Mouse (Mus musculus): ENCODE measurements around the gene Hic2. TPM values are rescaled to one million over a fixed set of nuclear protein-coding genes. Genes with fewer than 3 reads are reported as not detected.

The Hic2 gene
- polyA plus RNA-seq, 1 experiment from 2014 or later: 9.4 TPM

DNA sequence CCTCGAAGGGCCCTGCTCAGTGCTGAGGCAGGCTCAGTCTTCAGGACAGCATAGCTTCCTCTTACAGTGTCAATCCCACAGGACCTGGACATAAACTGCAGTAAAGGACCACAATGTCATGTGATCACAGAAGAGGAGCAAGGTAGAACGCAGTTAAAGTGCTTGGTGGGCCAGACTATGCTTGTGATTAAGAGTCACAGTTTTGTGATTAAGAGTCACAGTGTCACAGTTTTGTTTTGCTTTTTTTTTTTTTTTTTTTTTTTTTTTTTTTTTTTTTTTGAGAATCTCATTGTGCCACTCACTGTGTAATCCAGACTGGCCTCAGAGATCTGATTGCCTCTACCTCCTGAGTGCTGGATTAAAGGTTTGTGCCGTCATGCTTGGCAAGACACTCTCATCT is 32.7 kb downstream of the Hic2 start:
- H3K9ac ChIP-seq (replicated peaks; ENCODE audit: low read depth, low read length): no peak overlapping the region
- H3K27ac ChIP-seq (ENCODE audit: low read length): no peak overlapping the region
- WGBS: 75% methylated on average over 3 of the region's 3 CpGs
- peaks cover 3% of the 10 kb centered on the region; the same call in 1 of the 2 replicates for H3K9me3 ChIP-seq (ENCODE audit: control insufficient read depth, low read length)
- no peak overlapping the region for H3K4me3 ChIP-seq (replicated peaks; ENCODE audit: low read length)
- ATAC-seq: no peak
- H3K4me1 ChIP-seq (replicated peaks; ENCODE audit: control insufficient read depth, insufficient read depth, low read length): no peaks in the 10 kb centered on the region
- H3K4me2 ChIP-seq (ENCODE audit: low read length): no peak overlapping the region
- H3K27me3 ChIP-seq (replicated peaks; ENCODE audit: control insufficient read depth, insufficient read depth, low read length): no peaks in the 10 kb centered on the region
- peaks cover 4% of the 10 kb centered on the region; the same call in 1 of the 2 replicates for H3K36me3 ChIP-seq (ENCODE audit: control insufficient read depth, insufficient read depth)

DNA sequence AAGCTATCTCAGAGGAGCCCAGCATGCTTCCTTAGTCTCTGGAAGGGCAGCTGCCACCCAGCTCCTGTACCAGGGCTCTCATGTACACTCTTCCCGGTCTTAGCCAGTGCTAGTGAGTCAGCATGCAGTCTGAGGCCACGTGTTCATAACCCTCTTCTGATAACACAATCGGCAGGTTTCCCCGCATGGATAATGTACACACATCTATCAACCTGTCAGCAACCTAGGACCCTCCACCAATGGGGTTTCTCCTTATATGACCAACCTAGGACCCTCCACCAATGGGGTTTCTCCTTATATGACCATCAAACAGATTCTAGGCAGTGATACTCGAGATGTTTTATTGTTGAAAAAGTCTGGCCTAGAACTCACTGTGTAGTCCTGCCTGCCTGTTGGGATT is 34.6 kb downstream of the Hic2 start:
- H3K4me3 ChIP-seq (replicated peaks; ENCODE audit: low read length): no peak overlapping the region
- H3K9ac ChIP-seq (replicated peaks; ENCODE audit: low read depth, low read length): no peak overlapping the region
- ATAC-seq: no peak
- no peaks in the 10 kb centered on the region for H3K4me1 ChIP-seq (replicated peaks; ENCODE audit: control insufficient read depth, insufficient read depth, low read length)
- no peaks in the 10 kb centered on the region for H3K27me3 ChIP-seq (replicated peaks; ENCODE audit: control insufficient read depth, insufficient read depth, low read length)
- no peak overlapping the region for H3K27ac ChIP-seq (ENCODE audit: low read length)
- H3K4me2 ChIP-seq (ENCODE audit: low read length): no peak overlapping the region
- peaks cover 4% of the 10 kb centered on the region; the same call in 1 of the 2 replicates for H3K36me3 ChIP-seq (ENCODE audit: control insufficient read depth, insufficient read depth)
- H3K9me3 ChIP-seq (ENCODE audit: control insufficient read depth, low read length): peaks cover 3% of the 10 kb centered on the region; the same call in 1 of the 2 replicates
- WGBS: 86% methylated on average over 5 of the region's 5 CpGs

DNA sequence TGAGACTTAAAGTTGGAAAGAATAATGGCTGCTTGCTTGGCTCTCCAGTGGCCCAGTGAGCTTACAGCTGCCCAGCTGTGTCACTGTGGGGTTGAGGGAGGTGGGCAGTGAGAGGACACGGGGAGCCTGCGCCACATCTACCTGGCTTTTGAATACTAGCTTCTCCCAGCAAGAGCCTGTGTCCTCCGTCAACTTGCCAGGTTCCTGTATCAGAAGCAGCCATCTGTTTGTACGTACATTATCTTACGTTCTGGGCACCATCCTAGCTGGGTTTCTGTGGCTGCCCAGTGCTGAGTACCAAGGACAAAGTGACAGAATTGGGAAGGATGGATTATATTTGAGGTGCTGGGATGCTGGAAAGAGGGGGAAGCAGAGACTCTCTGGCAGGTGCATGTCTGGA is 36.5 kb downstream of the Hic2 start:
- no peak overlapping the region for H3K4me3 ChIP-seq (replicated peaks; ENCODE audit: low read length)
- peaks cover 4% of the 10 kb centered on the region; the same call in 1 of the 2 replicates for H3K36me3 ChIP-seq (ENCODE audit: control insufficient read depth, insufficient read depth)
- peaks cover 3% of the 10 kb centered on the region; the same call in 1 of the 2 replicates for H3K9me3 ChIP-seq (ENCODE audit: control insufficient read depth, low read length)
- H3K4me1 ChIP-seq (replicated peaks; ENCODE audit: control insufficient read depth, insufficient read depth, low read length): no peaks in the 10 kb centered on the region
- WGBS: 97% methylated on average over 5 of the region's 5 CpGs
- no peaks in the 10 kb centered on the region for H3K27me3 ChIP-seq (replicated peaks; ENCODE audit: control insufficient read depth, insufficient read depth, low read length)
- H3K27ac ChIP-seq (ENCODE audit: low read length): no peak overlapping the region
- no peak overlapping the region for H3K4me2 ChIP-seq (ENCODE audit: low read length)
- H3K9ac ChIP-seq (replicated peaks; ENCODE audit: low read depth, low read length): no peak overlapping the region
- ATAC-seq: no peak

DNA sequence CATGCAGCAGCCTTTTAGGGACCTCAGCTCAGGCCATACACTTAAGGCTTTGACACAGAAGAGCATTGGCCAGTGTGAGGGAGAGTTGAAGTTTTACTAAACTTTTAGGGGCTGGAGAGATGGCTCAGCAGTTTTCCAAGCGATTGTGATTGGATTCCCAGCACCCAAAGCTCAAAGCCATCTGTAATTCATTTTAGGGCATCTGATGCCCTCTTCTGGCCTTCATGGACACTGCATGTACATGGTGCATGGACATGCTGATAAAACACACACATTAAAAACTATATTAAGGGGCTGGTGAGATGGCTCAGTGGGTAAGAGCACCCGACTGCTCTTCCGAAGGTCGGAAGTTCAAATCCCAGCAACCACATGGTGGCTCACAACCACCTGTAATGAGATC is 37.8 kb downstream of the Hic2 start:
- Histone ChIP-seq H3K27me3 (replicated peaks; ENCODE audit: control insufficient read depth, insufficient read depth, low read length) (no peaks in the 10 kb centered on the region), H3K36me3 (ENCODE audit: control insufficient read depth, insufficient read depth) (peaks cover 4% of the 10 kb centered on the region; the same call in 1 of the 2 replicates), H3K9me3 (ENCODE audit: control insufficient read depth, low read length) (peaks cover 3% of the 10 kb centered on the region; the same call in 1 of the 2 replicates), H3K27ac (ENCODE audit: low read length) (no peak overlapping the region), H3K9ac (replicated peaks; ENCODE audit: low read depth, low read length) (no peak overlapping the region), H3K4me1 (replicated peaks; ENCODE audit: control insufficient read depth, insufficient read depth, low read length) (no peaks in the 10 kb centered on the region), H3K4me2 (ENCODE audit: low read length) (no peak overlapping the region), H3K4me3 (replicated peaks; ENCODE audit: low read length) (no peak overlapping the region)
- no peak for ATAC-seq
- 70% methylated on average over 4 of the region's 4 CpGs for WGBS

DNA sequence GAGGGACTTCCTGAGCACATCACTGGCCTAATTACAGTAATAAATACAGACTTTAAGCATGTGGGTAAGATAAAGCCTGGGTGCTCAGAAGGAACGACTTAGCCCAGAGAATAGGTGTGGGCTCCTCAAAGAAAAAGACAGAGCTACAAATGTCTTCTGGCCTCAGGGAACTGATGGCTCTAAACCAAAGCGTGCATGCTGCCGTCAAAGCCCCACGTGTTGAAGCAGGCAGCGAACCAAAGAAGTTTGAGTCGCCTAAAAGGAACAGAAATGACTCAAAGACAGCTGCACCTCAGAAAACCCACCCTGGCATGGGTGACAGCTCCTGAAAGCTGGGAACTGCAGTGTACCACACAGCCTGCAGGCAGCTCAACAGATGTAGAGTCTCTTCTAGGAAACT is 38.5 kb downstream of the Hic2 start:
- Histone ChIP-seq H3K9ac (replicated peaks; ENCODE audit: low read depth, low read length) (no peak overlapping the region), H3K4me2 (ENCODE audit: low read length) (no peak overlapping the region), H3K27me3 (replicated peaks; ENCODE audit: control insufficient read depth, insufficient read depth, low read length) (peaks cover 4% of the 10 kb centered on the region), H3K36me3 (ENCODE audit: control insufficient read depth, insufficient read depth) (peaks cover 4% of the 10 kb centered on the region; the same call in 1 of the 2 replicates), H3K27ac (ENCODE audit: low read length) (no peak overlapping the region), H3K9me3 (ENCODE audit: control insufficient read depth, low read length) (peaks cover 3% of the 10 kb centered on the region; the same call in 1 of the 2 replicates), H3K4me1 (replicated peaks; ENCODE audit: control insufficient read depth, insufficient read depth, low read length) (peaks cover 5% of the 10 kb centered on the region), H3K4me3 (replicated peaks; ENCODE audit: low read length) (no peak overlapping the region)
- ATAC-seq: no peak
- WGBS: 71% methylated on average over 6 of the region's 6 CpGs

DNA sequence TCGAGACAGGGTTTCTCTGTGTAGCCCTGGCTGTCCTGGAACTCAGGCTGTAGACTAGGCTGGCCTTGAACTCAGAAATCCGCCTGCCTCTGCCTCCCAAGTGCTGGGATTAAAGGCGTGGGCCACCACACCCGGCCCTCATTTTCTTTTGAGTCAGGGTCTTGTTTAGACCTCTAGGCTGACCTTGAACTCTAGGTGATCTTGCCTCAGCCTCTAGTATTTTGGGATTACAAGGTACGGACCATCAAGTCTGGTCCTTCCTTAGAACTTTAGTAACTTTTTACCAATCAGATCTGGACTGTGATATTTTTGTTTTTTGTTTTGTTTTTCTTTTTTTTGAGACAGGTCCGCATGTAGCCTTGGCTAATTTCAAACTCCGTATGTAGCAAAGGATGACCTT is 42.3 kb downstream of the Hic2 start, which contains the start of gene Tmem191c:
Tmem191c (plus strand) TSS at position 357 of the 400 bp plus-strand sequence.
- peaks cover 19% of the 10 kb centered on the region for H3K4me1 ChIP-seq (replicated peaks; ENCODE audit: control insufficient read depth, insufficient read depth, low read length)
- H3K9ac ChIP-seq (replicated peaks; ENCODE audit: low read depth, low read length): peak within 1 kb of the TSS; percentile 62
- peaks cover 3% of the 10 kb centered on the region; the same call in 1 of the 2 replicates for H3K9me3 ChIP-seq (ENCODE audit: control insufficient read depth, low read length)
- WGBS: 60% methylated on average over 7 of the region's 7 CpGs
- H3K36me3 ChIP-seq (ENCODE audit: control insufficient read depth, insufficient read depth): peaks cover 6% of the 10 kb centered on the region
- peak within 1 kb of the TSS; percentile 59 for H3K4me3 ChIP-seq (replicated peaks; ENCODE audit: low read length)
- H3K27ac ChIP-seq (ENCODE audit: low read length): peak within 1 kb of the TSS; percentile 78
- H3K27me3 ChIP-seq (replicated peaks; ENCODE audit: control insufficient read depth, insufficient read depth, low read length): peaks cover 21% of the 10 kb centered on the region
- no peak for ATAC-seq
- peak within 1 kb of the TSS; percentile 89 for H3K4me2 ChIP-seq (ENCODE audit: low read length)

DNA sequence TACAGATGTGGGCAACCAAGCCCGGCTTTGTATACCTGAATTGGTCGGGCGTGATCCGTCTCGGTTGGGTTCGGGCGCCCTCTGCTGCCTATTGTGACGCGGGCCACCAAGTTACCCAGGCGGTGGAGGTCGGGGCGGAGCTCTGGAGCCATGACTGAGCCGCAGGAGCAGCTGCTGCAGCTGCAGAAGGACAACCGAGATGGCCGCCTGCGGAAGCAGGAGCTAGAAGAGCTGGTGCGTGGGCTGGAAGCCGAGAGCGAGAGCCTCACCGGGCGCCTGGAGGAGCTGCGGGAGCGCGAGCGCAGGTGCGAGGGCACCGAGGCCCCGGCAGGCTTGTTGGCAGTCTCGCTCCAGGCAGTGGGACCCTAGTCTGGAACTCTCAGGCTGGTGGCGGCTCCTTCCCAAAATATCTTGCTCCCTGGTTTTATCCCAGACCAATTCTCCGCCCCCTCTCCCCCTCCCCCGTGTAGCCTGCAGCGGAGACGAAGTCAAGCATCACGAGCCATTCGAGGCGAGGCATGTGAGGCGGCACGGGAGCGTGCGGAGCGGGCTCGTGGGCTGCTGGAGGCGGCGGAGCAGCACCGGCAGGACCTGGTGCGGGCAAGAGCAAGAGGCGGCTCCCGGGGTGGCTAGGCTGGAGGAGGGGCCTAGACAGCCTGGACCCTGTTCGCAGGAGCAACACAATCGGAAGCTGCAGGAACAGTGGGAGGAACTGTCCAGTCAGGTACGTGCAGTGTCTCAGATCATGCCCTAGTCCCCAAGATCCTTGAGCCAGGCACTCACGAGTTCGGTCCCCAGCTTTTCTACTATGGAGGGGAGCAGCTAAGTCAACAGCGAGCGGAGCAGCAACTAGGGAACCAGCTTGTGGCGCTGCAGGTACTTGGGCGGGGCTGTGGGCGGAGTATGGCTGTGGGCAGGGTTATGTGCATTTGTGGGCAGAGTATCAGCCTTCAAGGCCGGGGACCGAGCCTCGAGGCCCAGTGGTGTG is 43.1 kb downstream of the Hic2 start:
- ATAC-seq: peak; percentile 89
- H3K9ac ChIP-seq (replicated peaks; ENCODE audit: low read depth, low read length): peak overlapping the region; percentile 62
- H3K27ac ChIP-seq (ENCODE audit: low read length): peak overlapping the region; percentile 78
- peak overlapping the region; percentile 59 for H3K4me3 ChIP-seq (replicated peaks; ENCODE audit: low read length)
- peaks cover 3% of the 10 kb centered on the region for H3K36me3 ChIP-seq (ENCODE audit: control insufficient read depth, insufficient read depth)
- whole genome bisulfite sequencing: under 1% methylated on average over 60 of the region's 62 CpGs
- peak overlapping the region; percentile 89 for H3K4me2 ChIP-seq (ENCODE audit: low read length)
- peaks cover 19% of the 10 kb centered on the region for H3K4me1 ChIP-seq (replicated peaks; ENCODE audit: control insufficient read depth, insufficient read depth, low read length)
- H3K27me3 ChIP-seq (replicated peaks; ENCODE audit: control insufficient read depth, insufficient read depth, low read length): peaks cover 21% of the 10 kb centered on the region
- H3K9me3 ChIP-seq (ENCODE audit: control insufficient read depth, low read length): no peaks in the 10 kb centered on the region

DNA sequence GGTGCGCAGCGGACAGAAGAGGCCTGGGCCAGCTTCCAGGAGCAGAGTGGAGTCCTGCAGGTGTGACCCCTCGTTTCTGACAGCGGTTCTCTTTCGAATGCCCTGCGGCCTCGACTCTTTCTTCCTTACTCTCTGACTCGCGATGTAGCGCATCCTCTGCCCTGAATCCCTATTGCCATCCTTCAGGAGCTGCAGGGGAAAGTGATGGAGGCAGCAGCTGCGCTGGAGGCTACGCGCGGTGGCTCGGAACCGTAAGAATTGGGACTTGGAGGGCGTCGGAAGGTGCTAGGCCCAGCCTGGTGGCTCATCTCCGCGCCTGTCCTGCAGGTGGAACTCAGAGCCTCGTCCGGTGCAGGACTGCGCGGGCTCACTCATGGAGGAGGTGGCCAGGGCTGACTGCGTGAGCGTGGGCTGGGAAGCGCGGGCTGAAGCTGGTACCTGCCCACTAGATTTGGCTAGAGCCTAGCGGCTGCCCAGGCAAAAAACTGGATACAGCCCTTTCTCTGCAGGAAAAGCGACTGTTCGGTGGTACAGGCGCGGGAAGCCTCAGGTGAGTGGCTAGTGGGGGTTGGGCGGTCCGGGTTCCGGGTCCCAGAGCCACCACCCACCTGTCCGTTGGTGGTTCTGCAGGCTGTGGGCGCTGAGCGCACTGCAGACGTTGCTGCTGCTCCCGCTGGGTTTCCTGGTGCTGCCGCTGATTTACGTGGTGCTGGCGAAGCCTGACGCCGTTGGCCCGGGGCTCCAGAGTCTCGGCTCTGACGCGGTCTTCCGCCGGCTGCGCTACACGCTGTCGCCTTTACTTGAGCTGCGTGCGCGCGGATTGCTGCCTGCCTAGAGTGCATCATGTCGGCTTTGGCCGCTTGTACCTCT is 44.2 kb downstream of the Hic2 start:
- peaks cover 19% of the 10 kb centered on the region for H3K4me1 ChIP-seq (replicated peaks; ENCODE audit: control insufficient read depth, insufficient read depth, low read length)
- H3K36me3 ChIP-seq (ENCODE audit: control insufficient read depth, insufficient read depth): peaks cover 8% of the 10 kb centered on the region
- peaks cover 21% of the 10 kb centered on the region for H3K27me3 ChIP-seq (replicated peaks; ENCODE audit: control insufficient read depth, insufficient read depth, low read length)
- peak overlapping the region; percentile 59 for H3K4me3 ChIP-seq (replicated peaks; ENCODE audit: low read length)
- peak overlapping the region; percentile 20; the same call in 1 of the 2 replicates for H3K9ac ChIP-seq (replicated peaks; ENCODE audit: low read depth, low read length)
- no peaks in the 10 kb centered on the region for H3K9me3 ChIP-seq (ENCODE audit: control insufficient read depth, low read length)
- peak; percentile 51 for ATAC-seq
- 3% methylated on average over 59 of the region's 61 CpGs for WGBS
- H3K4me2 ChIP-seq (ENCODE audit: low read length): peak overlapping the region; percentile 89
- no peak overlapping the region for H3K27ac ChIP-seq (ENCODE audit: low read length)

DNA sequence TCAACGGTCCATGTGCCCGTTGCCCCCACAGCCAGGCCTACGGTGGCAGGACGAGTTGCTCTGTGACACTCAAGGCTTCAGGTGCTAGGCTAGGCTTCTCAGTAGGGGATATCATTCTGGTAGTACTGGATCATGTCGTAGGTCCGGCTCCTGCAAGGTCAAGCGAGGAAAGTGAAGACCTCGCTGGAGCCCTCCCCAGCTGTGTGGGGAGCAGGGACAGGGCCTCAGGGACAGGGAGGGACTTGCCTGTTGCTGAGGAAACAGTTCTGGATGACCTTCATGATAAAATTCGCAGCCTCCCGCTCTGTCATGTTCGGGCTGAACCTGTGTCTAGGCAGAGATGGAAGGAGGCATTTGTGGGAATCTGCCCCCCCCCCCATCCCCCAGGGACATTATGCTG is 47.1 kb downstream of the Hic2 start:
- 93% methylated on average over 11 of the region's 11 CpGs for WGBS
- no peak for ATAC-seq

More for the DNA sequence above, 47.1 kb downstream of the Hic2 start:
- H3K9ac ChIP-seq (replicated peaks; ENCODE audit: low read depth, low read length): no peak overlapping the region
- no peaks in the 10 kb centered on the region for H3K9me3 ChIP-seq (ENCODE audit: control insufficient read depth, low read length)
- no peak overlapping the region for H3K4me3 ChIP-seq (replicated peaks; ENCODE audit: low read length)
- H3K36me3 ChIP-seq (ENCODE audit: control insufficient read depth, insufficient read depth): peaks cover 16% of the 10 kb centered on the region
- no peak overlapping the region for H3K27ac ChIP-seq (ENCODE audit: low read length)
- peaks cover 19% of the 10 kb centered on the region for H3K4me1 ChIP-seq (replicated peaks; ENCODE audit: control insufficient read depth, insufficient read depth, low read length)
- H3K4me2 ChIP-seq (ENCODE audit: low read length): no peak overlapping the region
- peaks cover 21% of the 10 kb centered on the region for H3K27me3 ChIP-seq (replicated peaks; ENCODE audit: control insufficient read depth, insufficient read depth, low read length)

Data from forebrain, embryonic 16.5 days (tissue).